Mouse (Mus musculus) urinary bladder, postnatal 14 days (tissue): ENCODE results near the gene Gm49337.

Experiments used
- DNase-seq: peaks from one replicate; pipeline ENCODE4 v3.0.0; 2021; ENCODE audit warnings: low spot score

Gm49337 gene

DNA sequence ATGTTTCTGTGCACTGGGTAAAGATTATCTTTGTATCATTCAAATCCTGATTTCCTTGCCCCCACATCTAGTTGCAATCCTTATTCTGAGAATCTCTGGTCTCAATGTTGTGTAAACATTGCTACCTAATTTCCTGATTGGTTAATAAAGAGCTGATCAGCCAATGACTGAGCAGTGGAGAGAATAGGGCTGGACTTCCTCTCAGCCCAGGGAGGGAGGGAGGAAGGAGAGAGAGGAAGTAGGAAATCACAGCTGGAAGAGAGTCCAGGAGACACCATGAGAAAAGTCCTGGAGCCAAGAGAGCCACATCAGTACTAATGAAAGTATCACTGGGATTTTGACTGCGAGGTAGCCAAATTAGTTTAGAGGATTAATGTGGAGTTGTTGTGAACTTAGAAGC lies 163.1 kb downstream of the Gm49337 start:
- DNase-seq, result no peak

DNA sequence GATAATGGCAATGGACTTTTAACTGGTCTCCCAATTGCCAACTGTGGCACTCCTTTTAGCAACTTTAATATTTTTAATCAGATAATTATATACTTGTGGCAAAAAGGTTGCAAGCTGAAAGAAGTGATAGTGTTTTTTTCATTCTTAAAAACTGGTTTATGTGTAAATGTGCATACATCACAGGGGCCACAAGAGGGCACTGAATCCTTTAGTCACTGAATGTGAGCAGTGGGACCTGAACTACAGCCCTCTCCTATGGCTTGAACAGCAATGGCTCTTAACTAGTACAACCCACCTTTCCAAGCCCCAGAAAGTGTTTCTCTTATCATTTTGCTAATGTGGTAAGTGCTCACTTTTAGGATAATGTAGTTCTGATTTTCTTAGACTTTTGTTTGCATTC lies 168.9 kb downstream of the Gm49337 start:
- DNase-seq, result peak; percentile 71
